8 mouse cellular contexts compared by ENCODE assay signal in the genomic region with DNA sequence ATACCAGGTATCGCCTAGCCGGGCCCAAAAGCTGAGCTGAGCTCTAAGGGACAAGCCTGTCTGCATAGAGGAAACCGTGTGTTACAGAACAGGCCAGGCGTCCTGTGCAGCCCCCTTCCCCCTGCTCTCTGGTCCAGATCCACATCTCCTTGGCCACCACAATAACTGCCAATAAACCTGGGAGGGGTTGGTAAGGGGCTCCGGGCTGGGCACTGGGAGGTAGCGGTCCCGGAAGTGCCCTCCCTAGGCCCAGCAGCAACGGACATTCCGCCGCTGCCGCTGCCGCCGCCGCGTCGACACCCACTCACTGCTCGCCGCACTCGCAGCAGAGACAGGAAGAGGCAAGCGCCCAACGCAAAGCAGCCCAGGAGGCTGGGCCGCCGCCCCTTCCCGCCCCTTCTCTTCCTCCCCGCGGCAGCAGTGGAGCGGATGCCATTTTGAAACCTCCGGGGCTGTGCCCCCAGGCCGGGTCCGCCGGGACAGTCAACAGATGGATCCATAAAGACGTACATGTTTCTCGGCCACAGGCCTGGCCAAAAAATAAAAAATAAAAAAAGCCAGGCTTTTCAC. TPM values are rescaled to one million over a fixed set of nuclear protein-coding genes. Genes with fewer than 3 reads are reported as not detected.
DNase-seq lines count a peak whose midpoint lies in the region; ATAC-seq and TF ChIP-seq lines count a peak whose summit lies in the region.

No protein-coding gene starts in this region.

- TF ChIP-seq CTCF in CH12.LX (conservative IDR thresholded peaks at IDR 0.05 in 1 of 2, IDR thresholded peaks at IDR 0.05 in 1 of 2; ENCODE audit: low read depth in 2 of 2, low read length in 2 of 2) = no peak
- no peak for TF ChIP-seq CTCF in brain, embryonic 14.5 days (IDR thresholded peaks at IDR 0.05; ENCODE audit: borderline replicate concordance, extremely low read depth, insufficient read depth, insufficient read length)
- TF ChIP-seq CTCF in lung, adult 2 months (IDR thresholded peaks at IDR 0.05; ENCODE audit: insufficient read depth, low read length) = no peak

- peak; percentile 16; the same call in 1 of the 2 replicates for ATAC-seq in forebrain, embryonic 13.5 days
- no peak for ATAC-seq in neural tube, embryonic 13.5 days (ENCODE audit: low read depth)

- H3K36me3 ChIP-seq in CH12.LX (replicated peaks in 1 of 2; ENCODE audit: control insufficient read depth in 1 of 2, insufficient read depth in 1 of 2, low read length in 1 of 2) = peaks cover 6 to 30% of the 10 kb centered on the region in 2 experiments
- no peaks in the 10 kb centered on the region for H3K36me3 ChIP-seq in forebrain, embryonic 13.5 days (ENCODE audit: poor library complexity, severe bottlenecking)
- no peaks in the 10 kb centered on the region for H3K36me3 ChIP-seq in neural tube, embryonic 13.5 days

- dilution Hi-C loops in CH12.LX (cut with MboI; ENCODE audit: extremely low pct_ligation_motif_present, extremely low pct_unique_long_range_greater_than_20kb, low sequenced_read_pairs) = no loop called here

- H3K9me3 ChIP-seq in CH12.LX (replicated peaks; ENCODE audit: low read length) = no peaks in the 10 kb centered on the region
- H3K9me3 ChIP-seq in forebrain, embryonic 13.5 days (replicated peaks) = no peaks in the 10 kb centered on the region
- no peaks in the 10 kb centered on the region for H3K9me3 ChIP-seq in neural tube, embryonic 13.5 days

- peaks cover 62% of the 10 kb centered on the region for H3K79me2 ChIP-seq in CH12.LX (replicated peaks; ENCODE audit: control insufficient read depth, extremely low read depth, insufficient read depth, poor library complexity, severe bottlenecking)

- H3K9ac ChIP-seq in CH12.LX (ENCODE audit: insufficient read depth, low read depth) = peak overlapping the region; percentile 96
- H3K9ac ChIP-seq in forebrain, embryonic 13.5 days = peak overlapping the region; percentile 93
- peak overlapping the region; percentile 96 for H3K9ac ChIP-seq in neural tube, embryonic 13.5 days

- no peaks in the 10 kb centered on the region for H3K27me3 ChIP-seq in CH12.LX (replicated peaks)
- H3K27me3 ChIP-seq in forebrain, embryonic 13.5 days = no peaks in the 10 kb centered on the region
- no peaks in the 10 kb centered on the region for H3K27me3 ChIP-seq in neural tube, embryonic 13.5 days

- WGBS in forebrain, embryonic 13.5 days = 1% methylated on average over 32 of the region's 33 CpGs
- 1% methylated on average over 33 of the region's 33 CpGs for WGBS in lung, adult 2 months
- 2% methylated on average over 33 of the region's 33 CpGs for WGBS in neural tube, embryonic 13.5 days

- peak overlapping the region; percentile 76 for H3K4me2 ChIP-seq in CH12.LX (ENCODE audit: insufficient read depth, low read depth, poor library complexity, severe bottlenecking)
- peak overlapping the region; percentile 99 for H3K4me2 ChIP-seq in forebrain, embryonic 13.5 days
- H3K4me2 ChIP-seq in neural tube, embryonic 13.5 days = peak overlapping the region; percentile 99

- intact Hi-C loops in heart, postnatal 10 days (cut with DNase I) = loop anchor here (2.0 kb wide), 1 partner anchor 20 kb away; no protein-coding TSS in a partner anchor

- TF ChIP-seq POLR2A in CH12.LX (IDR thresholded peaks at IDR 0.05; ENCODE audit: low read depth, low read length) = peak; percentile 85
- no peak for TF ChIP-seq POLR2A in brain, embryonic 14.5 days (IDR thresholded peaks at IDR 0.05; ENCODE audit: borderline replicate concordance, extremely low read depth, insufficient read depth, insufficient read length, poor library complexity, severe bottlenecking)
- TF ChIP-seq POLR2A in lung, adult 2 months (IDR thresholded peaks at IDR 0.05; ENCODE audit: borderline replicate concordance, extremely low read depth, low read depth, low read length) = peak; percentile 83; the same call in 1 of the 2 replicates

- in situ Hi-C loops in CH12.LX (cut with MboI; ENCODE audit: low pct_ligation_motif_present, low pct_unique_long_range_greater_than_20kb, low sequenced_read_pairs) = no loop called here

- TF ChIP-seq RAD21 in CH12.LX (IDR thresholded peaks at IDR 0.05; ENCODE audit: low read depth, low read length) = no peak

- H3K4me1 ChIP-seq in CH12.LX (ENCODE audit: control insufficient read depth in 1 of 2, insufficient read depth in 2 of 2) = peaks cover 17 to 50% of the 10 kb centered on the region in 2 experiments
- peaks cover 88% of the 10 kb centered on the region for H3K4me1 ChIP-seq in forebrain, embryonic 13.5 days
- peaks cover 51% of the 10 kb centered on the region for H3K4me1 ChIP-seq in lung, adult 2 months (ENCODE audit: control insufficient read depth, insufficient read depth, low read length)
- H3K4me1 ChIP-seq in neural tube, embryonic 13.5 days (replicated peaks) = peaks cover 90% of the 10 kb centered on the region

- peak overlapping the region; percentile 88 to 97 (median 94) for H3K4me3 ChIP-seq in CH12.LX (replicated peaks in 1 of 3; ENCODE audit: low read depth in 2 of 3, low read length in 2 of 3, poor library complexity in 1 of 3)
- H3K4me3 ChIP-seq in forebrain, embryonic 13.5 days = peak overlapping the region; percentile 87
- peak overlapping the region; percentile 87 for H3K4me3 ChIP-seq in lung, adult 2 months (replicated peaks; ENCODE audit: extremely low read depth, low read depth, low read length)
- peak overlapping the region; percentile 85 for H3K4me3 ChIP-seq in neural tube, embryonic 13.5 days

- H3K27ac ChIP-seq in CH12.LX (ENCODE audit: insufficient read depth, low read depth) = peak overlapping the region; percentile 70; the same call in 1 of the 2 replicates
- peak overlapping the region; percentile 99 for H3K27ac ChIP-seq in forebrain, embryonic 13.5 days
- H3K27ac ChIP-seq in neural tube, embryonic 13.5 days (replicated peaks) = peak overlapping the region; percentile 98

- DNase-seq in CH12.LX (ENCODE audit: extremely low read depth) = peak; percentile 82
- peak; percentile 85 for DNase-seq in brain, embryonic 14.5 days (ENCODE audit: low read depth)
- DNase-seq in heart, postnatal 10 days = peak; percentile 87 to 89
- peak; percentile 85 to 92 for DNase-seq in kidney, postnatal 4 days
- DNase-seq in lung, adult 2 months = peak; percentile 83
- DNase-seq in testis, postnatal 14 days (ENCODE audit: low spot score) = peak; percentile 78

- TF ChIP-seq EP300 in CH12.LX (IDR thresholded peaks at IDR 0.05; ENCODE audit: low read length) = no peak

TF ChIP-seq in CH12.LX, 34 proteins besides CTCF, POLR2A, EP300 and RAD21 (continues in another document):
- TF ChIP-seq NRF1 (IDR thresholded peaks at IDR 0.05; ENCODE audit: low read depth, low read length) (peak; percentile 41), MAFK (IDR thresholded peaks at IDR 0.05; ENCODE audit: insufficient replicate concordance, low read length) (no peak), ZKSCAN1 (IDR thresholded peaks at IDR 0.05; ENCODE audit: borderline replicate concordance, low read depth, low read length) (no peak), GABPA (IDR thresholded peaks at IDR 0.05; ENCODE audit: insufficient replicate concordance, low read depth, low read length) (no peak)

RNA-seq across cellular contexts. Expression of a gene that starts 2.0 kb away (rescaled TPM):
- total RNA-seq in CH12.LX (2012; rRNA removed) (154 and 160 TPM in 2 replicates), CH12.LX (2014; rRNA removed) (86.2 and 98.2 TPM in 2 replicates)
- polyA plus RNA-seq in CH12.LX (2012; ENCODE audit: insufficient read length, low read depth) = 262 and 286 TPM in 2 replicates
- 488 and 561 TPM in 2 replicates for polyA plus RNA-seq in brain, embryonic 14.5 days (2012; rRNA removed)
- polyA plus RNA-seq in forebrain, embryonic 13.5 days (2015; fragmentation: Nextera tagmentation; extraction: Ambion mirVana) = 397 and 426 TPM in 2 replicates
- total RNA-seq in heart, postnatal 10 days (2021) = 100 to 1,000 TPM; 422 to 478 TPM
- 844 and 991 TPM in 2 replicates for polyA plus RNA-seq in lung, adult 2 months (2012; rRNA removed)
- 350 and 384 TPM in 2 replicates for polyA plus RNA-seq in neural tube, embryonic 13.5 days (2015; fragmentation: Nextera tagmentation; extraction: Ambion mirVana)

RNA-seq across cellular contexts. Expression of a gene that starts 24.1 kb away (rescaled TPM):
- 7.4 and 11.6 TPM in 2 replicates for total RNA-seq in CH12.LX (2012; rRNA removed)
- 8.0 and 8.2 TPM in 2 replicates for total RNA-seq in CH12.LX (2014; rRNA removed)
- polyA plus RNA-seq in CH12.LX (2012; ENCODE audit: insufficient read length, low read depth) = 4.3 and 4.7 TPM in 2 replicates
- polyA plus RNA-seq in brain, embryonic 14.5 days (2012; rRNA removed) = 3.9 and 6.7 TPM in 2 replicates
- 1.8 and 2.0 TPM in 2 replicates for polyA plus RNA-seq in forebrain, embryonic 13.5 days (2015; fragmentation: Nextera tagmentation; extraction: Ambion mirVana)
- 10 to 100 TPM; 15.4 to 17.3 TPM for total RNA-seq in heart, postnatal 10 days (2021)
- polyA plus RNA-seq in lung, adult 2 months (2012; rRNA removed) = 81.0 and 95.6 TPM in 2 replicates
- polyA plus RNA-seq in neural tube, embryonic 13.5 days (2015; fragmentation: Nextera tagmentation; extraction: Ambion mirVana) = 6.5 and 9.0 TPM in 2 replicates

RNA-seq across cellular contexts. Expression of a gene that starts 36.2 kb away (rescaled TPM):
- total RNA-seq in CH12.LX (2012; rRNA removed) (0.04 TPM in 1 of 2 replicates, not detected in the other), CH12.LX (2014; rRNA removed) (not detected in 2 replicates)
- not detected in 2 replicates for polyA plus RNA-seq in CH12.LX (2012; ENCODE audit: insufficient read length, low read depth)
- 79.7 and 82.3 TPM in 2 replicates for polyA plus RNA-seq in brain, embryonic 14.5 days (2012; rRNA removed)
- 14.3 and 14.6 TPM in 2 replicates for polyA plus RNA-seq in forebrain, embryonic 13.5 days (2015; fragmentation: Nextera tagmentation; extraction: Ambion mirVana)
- total RNA-seq in heart, postnatal 10 days (2021) = 10 to 100 TPM; 20.5 to 22.6 TPM
- polyA plus RNA-seq in lung, adult 2 months (2012; rRNA removed) = 1.8 and 16.1 TPM in 2 replicates
- 23.9 and 25.6 TPM in 2 replicates for polyA plus RNA-seq in neural tube, embryonic 13.5 days (2015; fragmentation: Nextera tagmentation; extraction: Ambion mirVana)

RNA-seq across cellular contexts. Expression of a gene that starts 45.7 kb away (rescaled TPM):
- total RNA-seq in CH12.LX (2012; rRNA removed) = 91.3 and 101 TPM in 2 replicates
- 57.7 and 62.8 TPM in 2 replicates for total RNA-seq in CH12.LX (2014; rRNA removed)
- polyA plus RNA-seq in CH12.LX (2012; ENCODE audit: insufficient read length, low read depth) = 127 and 143 TPM in 2 replicates
- 21.4 and 29.6 TPM in 2 replicates for polyA plus RNA-seq in brain, embryonic 14.5 days (2012; rRNA removed)
- polyA plus RNA-seq in forebrain, embryonic 13.5 days (2015; fragmentation: Nextera tagmentation; extraction: Ambion mirVana) = 15.4 and 20.8 TPM in 2 replicates
- 10 to 100 TPM; 36.9 to 40.7 TPM for total RNA-seq in heart, postnatal 10 days (2021)
- 41.5 and 41.8 TPM in 2 replicates for polyA plus RNA-seq in lung, adult 2 months (2012; rRNA removed)
- polyA plus RNA-seq in neural tube, embryonic 13.5 days (2015; fragmentation: Nextera tagmentation; extraction: Ambion mirVana) = 13.5 and 17.4 TPM in 2 replicates

RNA-seq across cellular contexts. Expression of a gene that starts 46.3 kb away (rescaled TPM):
- total RNA-seq in CH12.LX (2012; rRNA removed) (not detected in 2 replicates), CH12.LX (2014; rRNA removed) (not detected in 2 replicates)
- polyA plus RNA-seq in CH12.LX (2012; ENCODE audit: insufficient read length, low read depth) = 2.0 and 3.0 TPM in 2 replicates
- 0.39 and 0.48 TPM in 2 replicates for polyA plus RNA-seq in brain, embryonic 14.5 days (2012; rRNA removed)
- polyA plus RNA-seq in forebrain, embryonic 13.5 days (2015; fragmentation: Nextera tagmentation; extraction: Ambion mirVana) = 1.3 and 1.8 TPM in 2 replicates
- not detected for total RNA-seq in heart, postnatal 10 days (2021)
- polyA plus RNA-seq in lung, adult 2 months (2012; rRNA removed) = 0.09 and 0.20 TPM in 2 replicates
- 0.96 and 2.4 TPM in 2 replicates for polyA plus RNA-seq in neural tube, embryonic 13.5 days (2015; fragmentation: Nextera tagmentation; extraction: Ambion mirVana)
